Mouse (Mus musculus): Measurements from ENCODE around the gene Unc5c. TPM values are rescaled to one million over a fixed set of nuclear protein-coding genes. Genes with fewer than 3 reads are reported as not detected.

Gene Unc5c
- polyA plus RNA-seq, 1 experiment from 2014 or later, result 18.9 TPM

DNA sequence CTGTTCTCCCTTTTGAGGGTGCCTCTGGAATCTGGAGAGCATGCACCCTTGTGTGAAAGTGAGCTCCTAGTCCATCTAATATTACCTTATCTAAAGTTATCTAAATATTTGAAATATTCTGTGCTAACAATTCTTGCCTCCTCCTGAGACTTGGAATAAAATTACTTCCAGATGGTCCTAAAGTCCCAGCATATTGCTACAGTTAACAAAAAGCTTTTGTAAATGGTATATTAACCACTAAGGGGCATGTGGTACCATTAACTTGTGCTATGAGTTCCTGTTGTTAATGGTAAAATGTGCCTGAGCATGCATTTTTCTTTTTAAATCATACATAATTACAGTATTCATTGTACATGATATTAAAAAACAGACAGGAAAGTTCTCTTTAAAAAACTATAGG is 63.7 kb downstream of the Unc5c start:
- ATAC-seq (ENCODE audit: insufficient number of reproducible peaks, insufficient read depth, low FRiP score, low TSS enrichment, low read depth), result no peak
- H3K9me3 ChIP-seq, result no peaks in the 10 kb centered on the region
- no peak overlapping the region for H3K4me2 ChIP-seq
- H3K4me3 ChIP-seq, result no peak overlapping the region
- H3K9ac ChIP-seq, result no peak overlapping the region
- H3K4me1 ChIP-seq, result peaks cover 8% of the 10 kb centered on the region; the same call in 1 of the 2 replicates
- H3K36me3 ChIP-seq, result no peaks in the 10 kb centered on the region
- peak overlapping the region; percentile 55; the same call in 1 of the 2 replicates for H3K27ac ChIP-seq
- H3K27me3 ChIP-seq, result no peaks in the 10 kb centered on the region

DNA sequence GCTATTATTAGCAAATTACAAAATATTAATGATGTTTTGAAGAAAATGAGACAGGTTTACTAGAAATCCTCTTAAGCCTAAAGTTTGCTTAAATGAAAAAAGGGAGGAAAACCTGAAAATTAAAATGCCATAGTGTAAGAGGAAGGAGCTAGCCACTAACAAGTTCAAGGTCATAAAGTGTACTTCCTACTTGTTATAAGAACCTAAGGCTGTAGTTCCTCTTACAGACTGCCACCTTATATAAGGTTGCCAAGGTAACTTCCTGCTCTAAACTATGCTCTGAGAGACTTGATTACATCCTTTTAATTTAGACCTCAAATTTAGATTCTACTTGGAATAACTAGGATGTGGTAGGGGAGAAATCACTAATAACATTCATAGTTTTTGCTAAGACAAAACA is 64.6 kb downstream of the Unc5c start:
- no peak for ATAC-seq (ENCODE audit: insufficient number of reproducible peaks, insufficient read depth, low FRiP score, low TSS enrichment, low read depth)

DNA sequence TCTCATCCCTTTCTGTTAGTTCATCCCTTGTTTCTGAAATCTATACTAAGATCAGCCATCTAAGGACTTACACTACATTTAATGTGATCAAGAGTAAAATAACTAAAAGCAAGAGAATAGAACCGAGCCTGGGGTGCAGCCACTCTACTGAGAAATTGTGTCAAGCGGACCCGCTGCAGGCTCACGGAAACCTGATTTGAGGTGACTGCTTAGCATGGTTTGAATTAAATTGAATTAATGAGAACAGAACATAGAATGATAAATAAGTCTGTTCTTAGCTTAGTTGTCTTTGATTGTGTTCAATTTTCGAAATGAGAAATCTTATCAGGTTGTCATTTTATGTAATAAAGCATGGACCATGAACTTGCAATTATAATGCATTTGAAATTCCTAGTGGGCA is 68.8 kb downstream of the Unc5c start:
- 84% methylated on average over 5 of the region's 5 CpGs for WGBS
- H3K27me3 ChIP-seq, result no peaks in the 10 kb centered on the region

More for the DNA sequence above, 64.6 kb downstream of the Unc5c start:
- H3K4me3 ChIP-seq, result no peak overlapping the region
- H3K9me3 ChIP-seq, result no peaks in the 10 kb centered on the region
- no peak overlapping the region for H3K9ac ChIP-seq
- H3K27me3 ChIP-seq, result no peaks in the 10 kb centered on the region
- H3K4me1 ChIP-seq, result peaks cover 8% of the 10 kb centered on the region; the same call in 1 of the 2 replicates
- H3K27ac ChIP-seq, result no peak overlapping the region
- H3K36me3 ChIP-seq, result no peaks in the 10 kb centered on the region
- H3K4me2 ChIP-seq, result no peak overlapping the region

DNA sequence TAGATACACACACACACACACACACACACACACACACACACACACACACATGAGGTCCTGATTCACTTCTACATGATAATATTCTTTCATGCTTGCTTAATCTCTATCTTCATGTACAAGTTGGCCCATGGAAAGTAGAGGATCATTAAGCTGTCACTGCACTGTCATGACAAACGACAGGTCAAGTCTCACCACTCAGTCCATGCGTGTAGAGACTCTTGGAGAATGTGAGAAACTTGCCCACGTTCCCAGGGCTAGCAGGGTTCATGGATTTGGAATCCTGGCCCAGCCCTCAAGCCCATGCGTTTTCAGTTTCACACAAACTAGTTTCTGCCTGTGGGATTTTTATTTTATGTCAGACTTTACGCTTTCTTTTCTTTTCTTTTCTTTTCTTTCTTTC is 71.8 kb downstream of the Unc5c start:
- WGBS, result 61% methylated on average over 5 of the region's 5 CpGs
- H3K9me3 ChIP-seq, result no peaks in the 10 kb centered on the region
- no peak overlapping the region for H3K27ac ChIP-seq
- H3K4me2 ChIP-seq, result no peak overlapping the region
- no peaks in the 10 kb centered on the region for H3K27me3 ChIP-seq
- no peaks in the 10 kb centered on the region for H3K36me3 ChIP-seq
- no peak for ATAC-seq (ENCODE audit: insufficient number of reproducible peaks, insufficient read depth, low FRiP score, low TSS enrichment, low read depth)
- no peak overlapping the region for H3K4me3 ChIP-seq
- no peak overlapping the region for H3K9ac ChIP-seq
- no peaks in the 10 kb centered on the region for H3K4me1 ChIP-seq

More for the DNA sequence above, 68.8 kb downstream of the Unc5c start:
- no peak overlapping the region for H3K4me3 ChIP-seq
- no peak overlapping the region for H3K4me2 ChIP-seq
- H3K4me1 ChIP-seq, result no peaks in the 10 kb centered on the region; the same call in 1 of the 2 replicates
- no peak overlapping the region for H3K9ac ChIP-seq
- H3K27ac ChIP-seq, result no peak overlapping the region
- no peak for ATAC-seq (ENCODE audit: insufficient number of reproducible peaks, insufficient read depth, low FRiP score, low TSS enrichment, low read depth)
- H3K9me3 ChIP-seq, result no peaks in the 10 kb centered on the region
- H3K36me3 ChIP-seq, result no peaks in the 10 kb centered on the region

DNA sequence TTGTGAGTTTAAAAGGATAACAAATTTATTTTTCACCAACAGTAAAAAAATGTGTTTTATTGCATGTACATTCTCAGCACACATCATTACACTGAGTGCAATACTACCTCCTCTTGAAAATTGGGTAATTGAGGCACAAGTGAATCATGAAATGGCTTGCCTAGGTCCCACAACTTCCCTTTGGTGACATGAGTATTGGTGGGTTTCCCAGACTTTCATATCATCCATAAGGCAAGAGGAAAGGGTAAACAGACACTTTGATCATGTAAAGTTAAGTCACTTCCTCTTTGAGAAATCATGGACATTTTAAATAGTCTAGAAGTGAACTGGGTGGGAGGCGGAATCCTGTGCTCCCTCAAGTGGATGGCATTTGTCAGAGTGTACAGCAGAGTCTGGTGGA is 73.1 kb downstream of the Unc5c start:
- Histone ChIP-seq H3K27ac (no peak overlapping the region), H3K4me1 (no peaks in the 10 kb centered on the region), H3K9ac (no peak overlapping the region), H3K9me3 (no peaks in the 10 kb centered on the region), H3K36me3 (no peaks in the 10 kb centered on the region), H3K4me3 (no peak overlapping the region), H3K4me2 (no peak overlapping the region), H3K27me3 (no peaks in the 10 kb centered on the region)
- ATAC-seq (ENCODE audit: insufficient number of reproducible peaks, insufficient read depth, low FRiP score, low TSS enrichment, low read depth), result no peak
- WGBS, result 87% methylated on average over 1 of the region's 1 CpGs

DNA sequence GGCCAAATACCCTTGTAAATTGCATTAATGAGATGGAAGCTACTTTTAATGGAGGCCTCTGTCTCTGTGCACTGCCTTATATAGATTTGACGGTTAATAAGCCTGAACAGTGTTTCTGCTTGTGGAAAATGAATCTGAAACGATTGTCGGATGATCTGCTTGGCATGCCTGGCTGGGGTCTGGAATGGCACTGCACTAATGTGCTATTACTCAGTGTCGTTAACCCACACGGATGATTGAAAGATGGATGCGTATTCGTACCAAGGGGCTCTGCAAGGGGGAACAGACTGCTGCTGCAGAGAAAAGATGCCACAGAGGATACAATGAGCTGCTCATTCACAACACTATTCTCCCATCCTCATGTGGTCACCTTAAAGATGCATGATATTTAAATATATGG is 75.7 kb downstream of the Unc5c start:
- 66% methylated on average over 7 of the region's 7 CpGs for WGBS

GRCm38 (mm10) chr3:141547341-141547814 is 82.4 kb downstream of the Unc5c start:
- ATAC-seq (ENCODE audit: insufficient number of reproducible peaks, insufficient read depth, low FRiP score, low TSS enrichment, low read depth), result no peak
- no peaks in the 10 kb centered on the region for H3K36me3 ChIP-seq
- 41% methylated on average over 5 of the region's 5 CpGs for WGBS
- H3K27me3 ChIP-seq, result no peaks in the 10 kb centered on the region
- H3K4me3 ChIP-seq, result no peak overlapping the region
- H3K27ac ChIP-seq, result no peak overlapping the region
- H3K9ac ChIP-seq, result no peak overlapping the region
- H3K4me2 ChIP-seq, result no peak overlapping the region
- peaks cover 9% of the 10 kb centered on the region; the same call in 1 of the 2 replicates for H3K4me1 ChIP-seq
- H3K9me3 ChIP-seq, result no peaks in the 10 kb centered on the region

More for the DNA sequence above, 75.7 kb downstream of the Unc5c start:
- Histone ChIP-seq H3K27me3 (no peaks in the 10 kb centered on the region), H3K4me1 (no peaks in the 10 kb centered on the region), H3K9me3 (no peaks in the 10 kb centered on the region), H3K9ac (no peak overlapping the region), H3K36me3 (no peaks in the 10 kb centered on the region), H3K4me3 (no peak overlapping the region), H3K4me2 (no peak overlapping the region), H3K27ac (no peak overlapping the region)
- no peak for ATAC-seq (ENCODE audit: insufficient number of reproducible peaks, insufficient read depth, low FRiP score, low TSS enrichment, low read depth)

DNA sequence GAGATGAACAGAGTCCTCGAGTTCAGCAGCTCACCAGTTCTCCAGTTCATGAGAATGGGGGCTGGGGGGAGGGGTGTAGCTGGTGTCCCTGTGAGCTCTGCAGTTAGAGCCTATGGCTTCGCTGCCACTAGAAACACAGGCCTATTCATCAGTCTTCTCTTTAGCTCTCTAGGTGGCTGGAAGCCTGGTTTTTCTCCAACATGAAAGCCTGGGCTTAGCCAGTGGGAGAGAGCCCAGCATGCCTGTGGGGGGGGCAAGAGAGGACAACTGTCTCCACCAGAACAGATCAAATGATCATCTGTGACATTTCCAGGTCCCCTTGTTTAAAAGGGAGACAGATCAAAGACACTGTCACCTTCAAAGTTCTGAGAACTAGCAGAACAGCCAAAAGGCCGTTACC is 84.6 kb downstream of the Unc5c start:
- WGBS, result 24% methylated on average over 3 of the region's 3 CpGs
- Histone ChIP-seq H3K4me2 (no peak overlapping the region), H3K27ac (no peak overlapping the region), H3K4me1 (peaks cover 9% of the 10 kb centered on the region; the same call in 1 of the 2 replicates), H3K9ac (no peak overlapping the region), H3K9me3 (no peaks in the 10 kb centered on the region), H3K4me3 (no peak overlapping the region), H3K27me3 (no peaks in the 10 kb centered on the region), H3K36me3 (no peaks in the 10 kb centered on the region)
- no peak for ATAC-seq (ENCODE audit: insufficient number of reproducible peaks, insufficient read depth, low FRiP score, low TSS enrichment, low read depth)

- H3K9ac ChIP-seq, result no peak overlapping the region
- no peak overlapping the region for H3K4me3 ChIP-seq
- no peaks in the 10 kb centered on the region for H3K9me3 ChIP-seq
- H3K27ac ChIP-seq, result no peak overlapping the region
- no peaks in the 10 kb centered on the region for H3K36me3 ChIP-seq
- WGBS, result 87% methylated on average over 1 of the region's 1 CpGs
- ATAC-seq (ENCODE audit: insufficient number of reproducible peaks, insufficient read depth, low FRiP score, low TSS enrichment, low read depth), result no peak
- H3K4me1 ChIP-seq, result peaks cover 4% of the 10 kb centered on the region; the same call in 1 of the 2 replicates
- H3K4me2 ChIP-seq, result no peak overlapping the region
- no peaks in the 10 kb centered on the region for H3K27me3 ChIP-seq
These were observed 87.9 kb downstream of the Unc5c start for GRCm38 (mm10) chr3:141552960-141553359.

DNA sequence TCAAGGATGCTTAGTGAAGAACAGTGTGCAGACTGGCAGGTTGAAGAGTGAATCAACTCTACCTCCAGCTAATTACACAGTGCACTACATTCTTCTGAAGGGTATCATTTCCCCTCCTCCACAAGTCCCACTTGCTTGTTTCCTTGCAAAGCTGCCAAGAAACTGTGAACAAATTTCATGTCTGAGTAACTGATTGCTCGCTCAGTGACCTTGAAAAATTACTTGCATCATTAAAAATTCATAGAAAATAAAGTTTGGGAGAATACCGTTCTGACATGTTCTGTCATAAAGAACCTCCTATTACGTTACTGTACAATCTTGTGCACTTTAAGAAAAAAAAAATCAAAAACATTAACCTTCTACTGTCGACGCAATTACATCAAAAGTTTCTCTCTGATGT is 92.1 kb downstream of the Unc5c start:
- H3K9ac ChIP-seq, result no peak overlapping the region
- ATAC-seq (ENCODE audit: insufficient number of reproducible peaks, insufficient read depth, low FRiP score, low TSS enrichment, low read depth), result no peak
- no peaks in the 10 kb centered on the region for H3K36me3 ChIP-seq

GRCm38 (mm10) chr3:141575076-141575688 is 110.2 kb downstream of the Unc5c start:
- Histone ChIP-seq H3K27me3 (no peaks in the 10 kb centered on the region), H3K9ac (no peak overlapping the region), H3K36me3 (no peaks in the 10 kb centered on the region), H3K27ac (no peak overlapping the region), H3K4me3 (no peak overlapping the region), H3K4me1 (0 out of 2 replicates have a peak, but pooled peaks cover 6% of the 10 kb centered on the region), H3K4me2 (no peak overlapping the region), H3K9me3 (no peaks in the 10 kb centered on the region)
- WGBS, result 57% methylated on average over 6 of the region's 6 CpGs
- no peak for ATAC-seq (ENCODE audit: insufficient number of reproducible peaks, insufficient read depth, low FRiP score, low TSS enrichment, low read depth)

More for the DNA sequence above, 92.1 kb downstream of the Unc5c start:
- Histone ChIP-seq H3K9me3 (no peaks in the 10 kb centered on the region), H3K27me3 (no peaks in the 10 kb centered on the region), H3K27ac (no peak overlapping the region), H3K4me3 (no peak overlapping the region), H3K4me2 (no peak overlapping the region), H3K4me1 (no peaks in the 10 kb centered on the region)
- WGBS, result 69% methylated on average over 5 of the region's 5 CpGs

DNA sequence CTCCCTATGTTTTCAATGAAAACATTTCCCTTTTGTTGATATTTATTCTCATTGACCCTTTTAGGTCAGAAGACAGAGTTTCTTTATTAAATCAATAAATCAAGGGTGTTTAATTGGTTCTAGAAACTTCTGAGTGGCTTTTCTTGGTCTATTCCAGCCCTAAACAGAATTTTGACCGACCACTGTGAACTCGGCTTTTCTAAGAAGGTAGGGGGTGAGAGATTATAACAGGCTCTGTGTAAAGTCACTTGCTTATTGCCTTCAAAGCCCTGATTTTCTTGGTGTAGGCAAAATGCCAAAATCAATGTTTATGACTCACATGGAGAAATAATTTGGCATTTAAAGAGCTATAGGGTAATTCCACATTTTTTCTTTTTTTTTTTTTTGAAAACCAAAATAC is 112.4 kb downstream of the Unc5c start:
- Histone ChIP-seq H3K4me1 (0 out of 2 replicates have a peak, but pooled peaks cover 12% of the 10 kb centered on the region), H3K4me2 (no peak overlapping the region), H3K4me3 (no peak overlapping the region), H3K9ac (no peak overlapping the region), H3K9me3 (no peaks in the 10 kb centered on the region), H3K36me3 (no peaks in the 10 kb centered on the region), H3K27ac (no peak overlapping the region), H3K27me3 (no peaks in the 10 kb centered on the region)
- ATAC-seq (ENCODE audit: insufficient number of reproducible peaks, insufficient read depth, low FRiP score, low TSS enrichment, low read depth), result no peak
- 52% methylated on average over 2 of the region's 2 CpGs for WGBS

Data from embryonic facial prominence, embryonic 13.5 days (tissue).